Comparison of ENCODE assay signal across 10 mouse cellular contexts in genomic region chr9:48515332-48515731, GRCm38 (mm10). TPM values are rescaled to one million over a fixed set of nuclear protein-coding genes. Genes with fewer than 3 reads are reported as not detected.
DNase-seq lines count a peak whose midpoint lies in the region; ATAC-seq and TF ChIP-seq lines count a peak whose summit lies in the region.
"Had no signal": no experiment of that assay in that cellular context is flagged by ENCODE, and none has a peak within 500 bp of the region (broad histone marks: within the 10 kb centered on the region; RNA-seq: fewer than 3 reads in every experiment).

No protein-coding gene starts in this region.

- H3K9me3 ChIP-seq in forebrain, embryonic 10.5 days, result no peaks in the 10 kb centered on the region
- H3K9me3 ChIP-seq in forebrain, embryonic 15.5 days, result no peaks in the 10 kb centered on the region
- no peaks in the 10 kb centered on the region for H3K9me3 ChIP-seq in midbrain, postnatal 0 days (ENCODE audit: low read length)
- H3K9me3 ChIP-seq in midbrain, embryonic 13.5 days, result no peaks in the 10 kb centered on the region
- no peaks in the 10 kb centered on the region for H3K9me3 ChIP-seq in heart, embryonic 15.5 days (replicated peaks)
- H3K9me3 ChIP-seq: hindbrain, embryonic 13.5 days had no signal

- H3K4me1 ChIP-seq in forebrain, embryonic 10.5 days, result peaks cover 28% of the 10 kb centered on the region
- peaks cover 16% of the 10 kb centered on the region; the same call in 1 of the 2 replicates for H3K4me1 ChIP-seq in forebrain, embryonic 15.5 days
- H3K4me1 ChIP-seq in midbrain, postnatal 0 days (ENCODE audit: insufficient read depth, low read length), result no peaks in the 10 kb centered on the region
- H3K4me1 ChIP-seq in midbrain, embryonic 13.5 days (replicated peaks), result peaks cover 9% of the 10 kb centered on the region
- peaks cover 12% of the 10 kb centered on the region for H3K4me1 ChIP-seq in heart, embryonic 15.5 days (replicated peaks)

- ATAC-seq in forebrain, embryonic 15.5 days (replicated peaks), result no peak
- no peak for ATAC-seq in midbrain, postnatal 0 days (ENCODE audit: low FRiP score)
- no peak for ATAC-seq in midbrain, embryonic 13.5 days
- peak; percentile 92 for ATAC-seq in heart, embryonic 15.5 days (replicated peaks; ENCODE audit: insufficient number of reproducible peaks, insufficient read depth, low FRiP score, low read depth)
- ATAC-seq: CD4-positive, CD25-positive, alpha-beta regulatory T cell, adult 4 months had no signal

- H3K36me3 ChIP-seq in forebrain, embryonic 10.5 days (replicated peaks), result no peaks in the 10 kb centered on the region
- no peaks in the 10 kb centered on the region for H3K36me3 ChIP-seq in forebrain, embryonic 15.5 days
- H3K36me3 ChIP-seq in midbrain, postnatal 0 days (ENCODE audit: insufficient read depth, low read length), result no peaks in the 10 kb centered on the region
- no peaks in the 10 kb centered on the region for H3K36me3 ChIP-seq in midbrain, embryonic 13.5 days
- H3K36me3 ChIP-seq in heart, embryonic 15.5 days, result no peaks in the 10 kb centered on the region
- no peaks in the 10 kb centered on the region for H3K36me3 ChIP-seq in splenic B cell, adult 2 months (ENCODE audit: control insufficient read depth, insufficient read depth, low read length, poor library complexity, severe bottlenecking)
- H3K36me3 ChIP-seq: hindbrain, embryonic 13.5 days had no signal

- 0 out of 2 replicates have a peak overlapping the region, but pooled peaks have one; percentile 20 for H3K27ac ChIP-seq in forebrain, embryonic 10.5 days
- H3K27ac ChIP-seq in forebrain, embryonic 15.5 days (replicated peaks), result no peak overlapping the region
- no peak overlapping the region for H3K27ac ChIP-seq in midbrain, postnatal 0 days (ENCODE audit: low read depth, low read length)
- H3K27ac ChIP-seq in midbrain, embryonic 13.5 days, result no peak overlapping the region
- H3K27ac ChIP-seq in heart, embryonic 15.5 days, result peak overlapping the region; percentile 76
- H3K27ac ChIP-seq: hindbrain, embryonic 13.5 days had no signal

- no peak overlapping the region for H3K9ac ChIP-seq in forebrain, embryonic 15.5 days (replicated peaks)
- no peak overlapping the region for H3K9ac ChIP-seq in midbrain, postnatal 0 days (replicated peaks; ENCODE audit: low read length, poor library complexity, severe bottlenecking)
- no peak overlapping the region for H3K9ac ChIP-seq in midbrain, embryonic 13.5 days (replicated peaks)
- H3K9ac ChIP-seq in heart, embryonic 15.5 days, result no peak overlapping the region
- H3K9ac ChIP-seq: hindbrain, embryonic 13.5 days had no signal

- TF ChIP-seq CTCF in midbrain, postnatal 0 days (IDR thresholded peaks at IDR 0.05), result no peak

- no peak for DNase-seq in forebrain, embryonic 10.5 days (ENCODE audit: extremely low spot score, low spot score)
- peak; percentile 21 for DNase-seq in midbrain, postnatal 0 days (ENCODE audit: low spot score)
- peak; percentile 30 for DNase-seq in splenic B cell, adult 2 months (ENCODE audit: low read depth, low spot score)
- no peak for DNase-seq in thymus, postnatal 4 days
- no peak for DNase-seq in urinary bladder, postnatal 10 days (ENCODE audit: low spot score)

- WGBS in forebrain, embryonic 10.5 days, result 100% methylated on average over 1 of the region's 1 CpGs
- WGBS in forebrain, embryonic 15.5 days, result 50% methylated on average over 1 of the region's 1 CpGs
- WGBS in midbrain, postnatal 0 days, result 55% methylated on average over 1 of the region's 1 CpGs
- WGBS in midbrain, embryonic 13.5 days, result 79% methylated on average over 1 of the region's 1 CpGs
- WGBS in heart, embryonic 15.5 days, result 13% methylated on average over 1 of the region's 1 CpGs

- no peaks in the 10 kb centered on the region for H3K27me3 ChIP-seq in forebrain, embryonic 10.5 days (ENCODE audit: poor library complexity, severe bottlenecking)
- H3K27me3 ChIP-seq in forebrain, embryonic 15.5 days, result no peaks in the 10 kb centered on the region
- no peaks in the 10 kb centered on the region for H3K27me3 ChIP-seq in midbrain, postnatal 0 days (ENCODE audit: insufficient read depth, low read length)
- H3K27me3 ChIP-seq in midbrain, embryonic 13.5 days, result no peaks in the 10 kb centered on the region
- H3K27me3 ChIP-seq in heart, embryonic 15.5 days, result no peaks in the 10 kb centered on the region
- no peaks in the 10 kb centered on the region for H3K27me3 ChIP-seq in splenic B cell, adult 2 months (ENCODE audit: control insufficient read depth, insufficient read depth, low read length, poor library complexity, severe bottlenecking)
- H3K27me3 ChIP-seq: hindbrain, embryonic 13.5 days had no signal

- H3K4me3 ChIP-seq in forebrain, embryonic 10.5 days, result no peak overlapping the region
- no peak overlapping the region for H3K4me3 ChIP-seq in forebrain, embryonic 15.5 days
- no peak overlapping the region for H3K4me3 ChIP-seq in midbrain, postnatal 0 days (ENCODE audit: low read depth, low read length)
- H3K4me3 ChIP-seq in midbrain, embryonic 13.5 days (replicated peaks), result no peak overlapping the region
- H3K4me3 ChIP-seq in heart, embryonic 15.5 days, result no peak overlapping the region
- H3K4me3 ChIP-seq: hindbrain, embryonic 13.5 days had no signal

- H3K4me2 ChIP-seq in forebrain, embryonic 15.5 days (replicated peaks), result no peak overlapping the region
- no peak overlapping the region for H3K4me2 ChIP-seq in midbrain, postnatal 0 days (ENCODE audit: low read depth, low read length, poor library complexity, severe bottlenecking)
- H3K4me2 ChIP-seq in midbrain, embryonic 13.5 days (replicated peaks), result no peak overlapping the region
- H3K4me2 ChIP-seq in heart, embryonic 15.5 days, result no peak overlapping the region
- H3K4me2 ChIP-seq: hindbrain, embryonic 13.5 days had no signal

RNA-seq across cellular contexts. Expression of gene Gm5617, which starts 20.1 kb away (rescaled TPM):
- 28.0 and 29.9 TPM in 2 replicates for polyA plus RNA-seq in forebrain, embryonic 10.5 days (2016; fragmentation: Nextera tagmentation; extraction: Ambion mirVana)
- 23.1 and 25.3 TPM in 2 replicates for polyA plus RNA-seq in forebrain, embryonic 15.5 days (2015; fragmentation: Nextera tagmentation; extraction: Ambion mirVana)
- 13.4 and 19.0 TPM in 2 replicates for total RNA-seq in midbrain, postnatal 0 days (2014; rRNA removed)
- 22.6 and 27.7 TPM in 2 replicates for polyA plus RNA-seq in midbrain, postnatal 0 days (2015; fragmentation: Nextera tagmentation; extraction: Ambion mirVana)
- polyA plus RNA-seq in midbrain, embryonic 13.5 days (2015; fragmentation: Nextera tagmentation; extraction: Ambion mirVana), result 33.2 and 38.2 TPM in 2 replicates
- polyA plus RNA-seq in heart, embryonic 15.5 days (2015; fragmentation: Nextera tagmentation; extraction: Ambion mirVana), result 25.1 and 35.2 TPM in 2 replicates

RNA-seq across cellular contexts. Expression of gene Rbm7, which starts 20.2 kb away (rescaled TPM):
- 112 and 118 TPM in 2 replicates for polyA plus RNA-seq in forebrain, embryonic 10.5 days (2016; fragmentation: Nextera tagmentation; extraction: Ambion mirVana)
- 104 and 105 TPM in 2 replicates for polyA plus RNA-seq in forebrain, embryonic 15.5 days (2015; fragmentation: Nextera tagmentation; extraction: Ambion mirVana)
- total RNA-seq in midbrain, postnatal 0 days (2014; rRNA removed), result 36.9 and 55.5 TPM in 2 replicates
- polyA plus RNA-seq in midbrain, postnatal 0 days (2015; fragmentation: Nextera tagmentation; extraction: Ambion mirVana), result 70.8 and 71.2 TPM in 2 replicates
- polyA plus RNA-seq in midbrain, embryonic 13.5 days (2015; fragmentation: Nextera tagmentation; extraction: Ambion mirVana), result 92.8 and 107 TPM in 2 replicates
- polyA plus RNA-seq in heart, embryonic 15.5 days (2015; fragmentation: Nextera tagmentation; extraction: Ambion mirVana), result 79.7 and 81.6 TPM in 2 replicates

RNA-seq across cellular contexts. Expression of gene Rexo2, which starts 34.9 kb away (rescaled TPM):
- 127 and 129 TPM in 2 replicates for polyA plus RNA-seq in forebrain, embryonic 10.5 days (2016; fragmentation: Nextera tagmentation; extraction: Ambion mirVana)
- 100 and 115 TPM in 2 replicates for polyA plus RNA-seq in forebrain, embryonic 15.5 days (2015; fragmentation: Nextera tagmentation; extraction: Ambion mirVana)
- 53.8 and 64.0 TPM in 2 replicates for total RNA-seq in midbrain, postnatal 0 days (2014; rRNA removed)
- polyA plus RNA-seq in midbrain, postnatal 0 days (2015; fragmentation: Nextera tagmentation; extraction: Ambion mirVana), result 92.2 and 96.4 TPM in 2 replicates
- polyA plus RNA-seq in midbrain, embryonic 13.5 days (2015; fragmentation: Nextera tagmentation; extraction: Ambion mirVana), result 74.3 and 77.5 TPM in 2 replicates
- 96.6 and 98.7 TPM in 2 replicates for polyA plus RNA-seq in heart, embryonic 15.5 days (2015; fragmentation: Nextera tagmentation; extraction: Ambion mirVana)

Comparison
In these comparisons a context has a peak if more than half of its experiments do, and no peak if none do; other contexts are left out.
1. H3K27ac ChIP-seq: peak in forebrain, embryonic 10.5 days (single experiment) and heart, embryonic 15.5 days (single experiment); none in forebrain, embryonic 15.5 days (single experiment), midbrain, postnatal 0 days (single experiment) and midbrain, embryonic 13.5 days (single experiment).
2. DNase-seq: peak in midbrain, postnatal 0 days (single experiment) and splenic B cell, adult 2 months (single experiment); none in forebrain, embryonic 10.5 days (single experiment), thymus, postnatal 4 days (single experiment) and urinary bladder, postnatal 10 days (single experiment).